Mouse (Mus musculus) frontal cortex, postnatal 25 days (tissue): ENCODE measurements around the gene Txnl4b.

Experiments
- DNase-seq, 2 experiments: peaks; one replicate each; pipeline ENCODE4 v3.0.0; 2022; ENCODE audit warnings: low spot score in 2 of 2

The Txnl4b gene

GRCm38 (mm10) chr8:109595854-109596253, 30.2 kb downstream of the Txnl4b start:
- peak in 1 of 2 experiments; percentile 14 for DNase-seq

- no peak for DNase-seq
Observed at GRCm38 (mm10) chr8:109606725-109607124, 41.0 kb downstream of the Txnl4b start.

- DNase-seq: no peak
Observed at GRCm38 (mm10) chr8:109607650-109608049, 42.0 kb downstream of the Txnl4b start.

GRCm38 (mm10) chr8:109608271-109609152, 42.8 kb downstream of the Txnl4b start, which contains the start of gene Dhodh:
Dhodh (minus strand) TSS chr8:109608673.
- peak; percentile 85 to 95 for DNase-seq

GRCm38 (mm10) chr8:109609153-109609502, 43.4 kb downstream of the Txnl4b start:
- no peak for DNase-seq

- no peak for DNase-seq
Observed at GRCm38 (mm10) chr8:109614243-109615210, 48.8 kb downstream of the Txnl4b start, which contains the start of gene Pkd1l3. Pkd1l3 (plus strand) TSS chr8:109614517.

- DNase-seq: no peak
Observed at GRCm38 (mm10) chr8:109615569-109615968, 49.9 kb downstream of the Txnl4b start.
